ENCODE assay signal across 26 mouse cellular contexts in genomic region chr3:131965456-131966160, GRCm38 (mm10).
DNase-seq lines count a peak whose midpoint lies in the region; ATAC-seq lines count a peak whose summit lies in the region.
"Had no signal": no experiment of that assay in that cellular context is flagged by ENCODE, and none has a peak within 500 bp of the region (broad histone marks: within the 10 kb centered on the region; RNA-seq: fewer than 3 reads in every experiment).

No protein-coding gene starts in this region.

- no peak overlapping the region for H3K4me3 ChIP-seq in embryonic facial prominence, embryonic 12.5 days
- H3K4me3 ChIP-seq in limb, embryonic 12.5 days (replicated peaks), result no peak overlapping the region
- H3K4me3 ChIP-seq: embryonic facial prominence, embryonic 15.5 days; forebrain, embryonic 15.5 days; hindbrain, embryonic 13.5 days; kidney, embryonic 15.5 days; liver, embryonic 15.5 days; megakaryocyte, embryonic 14.5 days; midbrain, embryonic 15.5 days; myocyte; neural tube, embryonic 13.5 days had no signal

- H3K9ac ChIP-seq in embryonic facial prominence, embryonic 12.5 days, result no peak overlapping the region
- no peak overlapping the region for H3K9ac ChIP-seq in limb, embryonic 12.5 days (replicated peaks)
- H3K9ac ChIP-seq: embryonic facial prominence, embryonic 15.5 days; forebrain, embryonic 15.5 days; hindbrain, embryonic 13.5 days; kidney, embryonic 15.5 days; liver, embryonic 15.5 days; midbrain, embryonic 15.5 days; neural tube, embryonic 13.5 days had no signal

- H3K9me3 ChIP-seq in embryonic facial prominence, embryonic 12.5 days, result no peaks in the 10 kb centered on the region
- no peaks in the 10 kb centered on the region for H3K9me3 ChIP-seq in limb, embryonic 12.5 days
- H3K9me3 ChIP-seq: embryonic facial prominence, embryonic 15.5 days; forebrain, embryonic 15.5 days; hindbrain, embryonic 13.5 days; kidney, embryonic 15.5 days; midbrain, embryonic 15.5 days; neural tube, embryonic 13.5 days had no signal

- H3K27ac ChIP-seq in embryonic facial prominence, embryonic 12.5 days, result peak overlapping the region; percentile 61; the same call in 1 of the 2 replicates
- peak overlapping the region; percentile 32; the same call in 1 of the 2 replicates for H3K27ac ChIP-seq in limb, embryonic 12.5 days
- H3K27ac ChIP-seq: embryonic facial prominence, embryonic 15.5 days; forebrain, embryonic 15.5 days; hindbrain, embryonic 13.5 days; kidney, embryonic 15.5 days; liver, embryonic 15.5 days; midbrain, embryonic 15.5 days; neural tube, embryonic 13.5 days had no signal

- no peak for ATAC-seq in embryonic facial prominence, embryonic 12.5 days (ENCODE audit: insufficient number of reproducible peaks, insufficient read depth, low FRiP score, low TSS enrichment)
- ATAC-seq in limb, embryonic 12.5 days (ENCODE audit: insufficient number of reproducible peaks, insufficient read depth, low FRiP score, low TSS enrichment, low read depth), result no peak
- ATAC-seq: CD4-positive, CD25-positive, alpha-beta regulatory T cell, adult 4 months; forebrain, embryonic 15.5 days; midbrain, embryonic 15.5 days had no signal

- H3K27me3 ChIP-seq in embryonic facial prominence, embryonic 12.5 days, result no peaks in the 10 kb centered on the region
- H3K27me3 ChIP-seq in limb, embryonic 12.5 days, result no peaks in the 10 kb centered on the region
- H3K27me3 ChIP-seq: embryonic facial prominence, embryonic 15.5 days; forebrain, embryonic 15.5 days; hindbrain, embryonic 13.5 days; kidney, embryonic 15.5 days; liver, embryonic 15.5 days; megakaryocyte, embryonic 14.5 days; midbrain, embryonic 15.5 days; neural tube, embryonic 13.5 days had no signal

- DNase-seq in embryo, embryonic 10.5 days (ENCODE audit: low spot score), result peak; percentile 32
- DNase-seq in embryo, embryonic 10 days (ENCODE audit: low spot score), result no peak
- peak; percentile 39 for DNase-seq in 416B (ENCODE audit: low read depth)
- DNase-seq in thymus, postnatal 10 days (ENCODE audit: low spot score in 2 of 2), result no peak
- DNase-seq in cerebellum, postnatal 14 days, result no peak
- DNase-seq: adrenal gland, postnatal 36 days; cerebellum, adult 11 months; cerebellum, adult 9-11 months; gastrocnemius, postnatal 14 days; kidney, adult 11 months; kidney, postnatal 36 days; liver; lung, postnatal 14 days; thymus, postnatal 25 days had no signal

- whole genome bisulfite sequencing in embryonic facial prominence, embryonic 12.5 days, result 37% methylated on average over 9 of the region's 9 CpGs
- 38% methylated on average over 9 of the region's 9 CpGs for WGBS in limb, embryonic 12.5 days

- peaks cover 12% of the 10 kb centered on the region; the same call in 1 of the 2 replicates for H3K4me1 ChIP-seq in embryonic facial prominence, embryonic 12.5 days
- H3K4me1 ChIP-seq in limb, embryonic 12.5 days (replicated peaks), result peaks cover 20% of the 10 kb centered on the region
- H3K4me1 ChIP-seq: forebrain, embryonic 15.5 days; hindbrain, embryonic 13.5 days; kidney, embryonic 15.5 days; liver, embryonic 15.5 days; megakaryocyte, embryonic 14.5 days; midbrain, embryonic 15.5 days; neural tube, embryonic 13.5 days had no signal

- H3K36me3 ChIP-seq in embryonic facial prominence, embryonic 12.5 days, result no peaks in the 10 kb centered on the region
- no peaks in the 10 kb centered on the region for H3K36me3 ChIP-seq in limb, embryonic 12.5 days
- H3K36me3 ChIP-seq: embryonic facial prominence, embryonic 15.5 days; forebrain, embryonic 15.5 days; hindbrain, embryonic 13.5 days; kidney, embryonic 15.5 days; liver, embryonic 15.5 days; midbrain, embryonic 15.5 days; neural tube, embryonic 13.5 days had no signal

- H3K4me2 ChIP-seq in embryonic facial prominence, embryonic 12.5 days (replicated peaks), result no peak overlapping the region
- no peak overlapping the region for H3K4me2 ChIP-seq in limb, embryonic 12.5 days
- H3K4me2 ChIP-seq: embryonic facial prominence, embryonic 15.5 days; forebrain, embryonic 15.5 days; hindbrain, embryonic 13.5 days; kidney, embryonic 15.5 days; liver, embryonic 15.5 days; midbrain, embryonic 15.5 days; neural tube, embryonic 13.5 days had no signal

Comparison
In these comparisons a context has a peak if more than half of its experiments do, and no peak if none do; other contexts are left out.
1. DNase-seq: peak in embryo, embryonic 10.5 days (single experiment) and 416B (single experiment); none in embryo, embryonic 10 days (single experiment), thymus, postnatal 10 days (0 of 2) and cerebellum, postnatal 14 days (0 of 2).